Mouse (Mus musculus) MEL-GATA-1-ER (cell line): ENCODE measurements around the gene Iqcf6.
"Not testable (repeated sequence)": the region's sequence is repeated elsewhere in the genome, so short reads cannot be mapped to it uniquely, and the experiment has no call there.

Experiments
- DNase-seq: peaks from one replicate; pipeline ENCODE4 v3.0.0-alpha.2; 2012; ENCODE audit warnings: low read depth; ENCODE audit errors: extremely low read depth

The Iqcf6 gene

GRCm38 (mm10) chr9:106626282-106626681 is at the start of gene Iqcf6:
Iqcf6 (plus strand) TSS chr9:106626582.
- no peak for DNase-seq

GRCm38 (mm10) chr9:106580016-106580415 is 46.4 kb upstream of the Iqcf6 start:
- no peak for DNase-seq

GRCm38 (mm10) chr9:106582552-106582951 is 43.8 kb upstream of the Iqcf6 start:
- DNase-seq, result no peak

- DNase-seq, result no peak
Measured at GRCm38 (mm10) chr9:106592158-106592557, 34.2 kb upstream of the Iqcf6 start.

GRCm38 (mm10) chr9:106595402-106595801 is 31.0 kb upstream of the Iqcf6 start:
- DNase-seq, result not testable (repeated sequence)

- DNase-seq, result no peak
Measured at GRCm38 (mm10) chr9:106595836-106596235, 30.5 kb upstream of the Iqcf6 start.

GRCm38 (mm10) chr9:106598466-106598865 is 27.9 kb upstream of the Iqcf6 start:
- DNase-seq, result no peak

- DNase-seq, result peak; percentile 15
Measured at GRCm38 (mm10) chr9:106600546-106600945, 25.8 kb upstream of the Iqcf6 start.

- no peak for DNase-seq
Measured at GRCm38 (mm10) chr9:106610727-106611126, 15.7 kb upstream of the Iqcf6 start.

- no peak for DNase-seq
Measured at GRCm38 (mm10) chr9:106613951-106614350, 12.4 kb upstream of the Iqcf6 start.

- no peak for DNase-seq
Measured at GRCm38 (mm10) chr9:106614616-106615015, 11.8 kb upstream of the Iqcf6 start.

- DNase-seq, result no peak
Measured at GRCm38 (mm10) chr9:106616306-106616705, 10.1 kb upstream of the Iqcf6 start.

- DNase-seq, result no peak
Measured at GRCm38 (mm10) chr9:106617496-106617895, 8.9 kb upstream of the Iqcf6 start.

GRCm38 (mm10) chr9:106627796-106628195 is 1.4 kb downstream of the Iqcf6 start:
- not testable (repeated sequence) for DNase-seq

- DNase-seq, result no peak
Measured at GRCm38 (mm10) chr9:106632185-106632584, 5.8 kb downstream of the Iqcf6 start.

- DNase-seq, result no peak
Measured at GRCm38 (mm10) chr9:106638154-106638553, 11.8 kb downstream of the Iqcf6 start.

- no peak for DNase-seq
Measured at GRCm38 (mm10) chr9:106641346-106641745, 15.0 kb downstream of the Iqcf6 start.

GRCm38 (mm10) chr9:106643128-106643527 is 16.7 kb downstream of the Iqcf6 start:
- peak; percentile 67 for DNase-seq

GRCm38 (mm10) chr9:106643787-106644186 is 17.4 kb downstream of the Iqcf6 start:
- DNase-seq, result peak; percentile 35

- DNase-seq, result no peak
Measured at GRCm38 (mm10) chr9:106645684-106646271, 19.4 kb downstream of the Iqcf6 start.

- no peak for DNase-seq
Measured at GRCm38 (mm10) chr9:106647226-106647625, 20.8 kb downstream of the Iqcf6 start.

- DNase-seq, result no peak
Measured at GRCm38 (mm10) chr9:106652720-106653119, 26.3 kb downstream of the Iqcf6 start.

- no peak for DNase-seq
Measured at GRCm38 (mm10) chr9:106655884-106656720, 29.7 kb downstream of the Iqcf6 start, which contains the start of gene Grm2. Grm2 (minus strand) TSS chr9:106656082.
